Mouse (Mus musculus) right cerebral cortex, postnatal 10 days (tissue): ENCODE data around the gene Fam129c.
A peak's percentile ranks its signal among the peaks of the same experiment; 100 is the strongest.

Experiments used
- DNase-seq, 2 experiments: peaks; one replicate each; pipeline ENCODE4 v3.0.0; 2021; ENCODE audit warnings: low spot score in 2 of 2

The Fam129c gene

DNA sequence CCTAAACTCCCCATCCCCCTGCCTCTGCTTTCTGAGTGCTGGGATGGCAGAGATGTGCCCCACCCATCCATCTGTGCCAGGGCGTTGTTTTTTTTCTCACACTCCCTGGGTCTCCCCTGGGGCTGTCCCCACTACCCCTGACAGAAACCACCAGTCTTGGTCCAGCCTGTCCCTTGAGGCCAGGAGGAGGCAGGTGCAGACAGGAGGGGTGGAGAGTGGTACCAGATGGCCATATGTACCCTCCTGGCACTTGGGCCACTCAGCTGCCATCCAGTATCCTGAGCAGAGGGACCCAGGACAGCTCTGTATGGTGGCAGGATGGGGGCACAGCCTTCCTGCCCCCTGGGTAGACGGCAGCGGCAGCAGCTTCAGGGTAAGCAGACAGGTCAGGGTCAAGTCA, at the start of gene Fam129c:
Fam129c (plus strand) TSS at position 198 of the 400 bp plus-strand sequence.
- no peak for DNase-seq

DNA sequence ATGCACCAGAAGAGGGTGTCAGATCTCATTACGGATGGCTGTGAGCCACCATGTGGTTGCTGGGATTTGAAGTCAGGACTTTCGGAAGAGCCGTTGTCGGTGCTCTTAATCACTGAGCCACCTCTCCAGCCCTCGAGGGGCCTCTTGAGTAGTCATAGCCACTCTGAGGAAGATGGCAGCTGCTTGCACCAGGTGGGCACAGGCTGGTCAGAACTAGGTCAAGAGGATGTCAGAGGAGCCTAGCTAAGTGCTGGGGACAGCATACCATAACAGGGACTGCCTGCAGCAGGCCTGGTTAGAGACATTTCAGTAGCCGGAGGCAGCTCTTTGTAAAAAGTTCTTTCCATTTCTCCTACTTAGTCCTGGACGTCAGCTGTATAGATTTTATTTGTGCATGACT, 46.7 kb upstream of the Fam129c start:
- no peak for DNase-seq

DNA sequence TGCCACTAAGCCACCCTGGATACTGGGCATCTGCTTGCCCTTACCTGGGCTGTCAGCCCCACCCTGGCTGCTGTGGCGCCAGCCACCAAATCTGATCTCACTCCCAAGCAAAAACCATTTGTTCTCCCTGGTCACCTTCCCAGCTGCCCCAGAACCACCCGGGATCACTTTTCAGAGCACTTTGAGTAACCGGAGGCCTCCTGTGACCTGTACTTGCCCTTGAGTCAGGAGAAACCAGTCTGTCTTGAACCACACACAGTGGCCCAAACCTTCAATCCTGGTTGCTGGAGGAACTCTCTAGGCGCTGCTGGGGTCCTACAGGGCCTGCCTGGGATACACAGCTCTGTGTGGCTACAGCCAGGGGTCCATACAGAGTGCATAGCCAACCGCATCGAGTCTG, 44.7 kb upstream of the Fam129c start:
- no peak for DNase-seq

DNA sequence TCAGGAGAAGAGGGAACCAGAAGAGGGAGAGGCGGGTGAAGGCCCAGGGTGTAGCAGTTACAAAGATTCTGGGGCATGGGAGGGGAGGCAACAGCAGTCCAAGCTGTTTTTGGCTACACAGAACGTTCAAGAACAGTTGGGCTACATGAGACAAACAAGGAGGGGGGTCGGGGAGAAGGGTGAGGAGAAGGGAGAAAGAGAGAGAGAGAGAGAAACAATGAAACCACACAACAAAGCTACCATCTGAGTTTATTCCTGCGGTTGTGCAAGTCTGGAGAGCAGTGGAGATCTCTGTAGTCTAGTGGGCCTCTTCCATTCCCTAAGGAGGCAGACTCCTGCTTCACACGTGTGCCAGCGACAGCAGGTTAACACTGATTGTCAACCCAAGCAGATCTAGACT, 43.4 kb upstream of the Fam129c start:
- no peak for DNase-seq

DNA sequence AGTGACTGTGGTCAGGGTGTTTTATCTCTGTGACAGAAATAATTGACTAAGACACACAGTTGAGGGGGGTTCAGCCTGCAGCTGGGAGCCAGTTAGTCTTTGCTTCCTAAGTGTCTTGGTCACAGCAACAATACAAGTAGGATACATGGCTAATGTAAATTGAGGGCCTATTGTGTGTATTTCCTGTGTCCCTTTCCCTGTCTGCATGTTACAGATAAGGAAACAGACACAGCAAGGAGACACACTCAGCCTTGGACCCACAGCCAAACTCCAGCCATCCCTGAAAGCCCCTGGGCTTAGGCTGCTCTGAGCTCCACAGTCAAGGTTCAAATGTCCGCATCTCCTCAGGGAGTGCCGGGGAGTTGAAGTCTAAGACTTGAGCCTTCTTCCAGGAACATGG, 42.8 kb upstream of the Fam129c start:
- DNase-seq = no peak

DNA sequence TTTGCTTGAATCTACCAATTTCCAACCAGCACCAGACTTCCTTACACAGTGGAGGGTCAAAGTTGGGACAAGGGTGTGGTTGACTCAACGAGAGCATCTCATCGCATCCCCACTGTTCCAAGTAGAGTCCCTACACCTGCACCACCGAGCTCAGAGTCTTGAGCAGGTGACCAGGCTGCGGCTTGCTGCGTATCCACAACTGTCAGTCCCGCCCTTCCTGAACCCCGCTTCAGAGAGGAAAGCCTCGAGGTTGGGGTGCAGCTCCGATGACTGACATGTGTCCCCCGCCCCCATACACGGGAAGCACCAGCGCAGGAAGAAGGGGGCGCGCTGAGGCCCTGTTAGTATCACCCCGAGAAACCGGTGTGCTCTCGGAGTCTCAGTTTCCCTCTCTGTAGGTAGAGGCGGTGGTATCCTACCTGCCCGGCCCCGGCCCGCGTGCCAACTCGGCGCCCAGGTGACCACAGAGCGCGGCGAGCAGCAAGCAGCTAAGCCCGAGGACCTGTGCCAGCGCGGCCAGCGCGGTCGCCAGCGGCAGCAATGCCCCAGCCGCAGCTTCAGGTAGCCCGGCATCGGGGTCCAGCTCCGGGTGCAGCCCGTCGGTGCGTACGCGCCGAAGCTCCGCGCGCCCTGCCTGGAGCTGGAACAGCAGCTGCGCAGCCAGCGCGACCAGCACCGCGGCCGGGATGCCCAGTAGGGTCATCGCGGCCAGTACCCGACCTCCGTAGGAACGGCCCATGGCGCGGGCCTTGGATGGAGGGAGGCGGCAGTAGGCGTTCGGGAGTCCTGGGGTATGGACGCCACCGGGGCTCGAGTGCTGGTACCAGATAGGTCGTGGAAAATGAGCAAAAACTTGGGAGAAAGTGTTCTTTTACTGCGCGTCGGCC, 39.1 kb upstream of the Fam129c start, which contains the start of gene Tmem221:
Tmem221 (minus strand) TSS at position 801 of the 887 bp plus-strand sequence.
- no peak for DNase-seq

DNA sequence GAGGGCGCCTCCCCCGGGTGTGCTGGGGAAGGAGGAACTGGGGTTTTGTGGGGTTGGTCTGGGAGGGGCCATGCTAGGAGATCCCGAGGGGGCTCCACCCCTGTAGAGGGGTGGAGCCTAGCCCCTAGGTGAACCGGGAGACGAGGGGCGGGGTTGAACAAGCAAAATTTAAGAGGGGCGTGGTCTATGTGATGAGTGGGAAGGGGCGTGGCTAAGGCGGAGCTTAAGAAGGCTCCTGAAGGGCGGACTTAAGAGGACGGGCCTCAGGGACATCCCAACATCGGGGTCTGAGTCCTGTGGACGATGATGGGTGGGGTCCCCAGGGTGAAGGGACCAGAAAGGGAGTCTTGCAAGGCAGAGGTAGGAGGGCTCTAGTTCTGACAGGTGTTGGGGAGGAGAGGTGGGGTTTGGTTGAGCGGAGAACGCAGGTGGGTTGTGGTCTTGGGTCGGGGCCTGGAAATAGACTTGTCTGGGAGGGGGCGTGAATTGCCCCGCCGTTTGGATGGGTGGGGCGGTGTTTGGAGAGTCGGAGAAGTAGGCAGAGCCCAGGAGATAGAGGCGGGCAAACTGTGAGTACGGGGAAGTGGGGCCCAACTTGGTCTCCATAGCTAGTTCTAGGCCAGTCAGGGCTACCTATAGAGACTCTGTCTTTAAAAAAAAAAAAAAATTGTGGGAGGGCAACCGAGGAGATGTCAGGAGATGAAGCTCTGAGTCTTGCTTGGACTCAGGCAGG, 38.3 kb upstream of the Fam129c start:
- no peak for DNase-seq

DNA sequence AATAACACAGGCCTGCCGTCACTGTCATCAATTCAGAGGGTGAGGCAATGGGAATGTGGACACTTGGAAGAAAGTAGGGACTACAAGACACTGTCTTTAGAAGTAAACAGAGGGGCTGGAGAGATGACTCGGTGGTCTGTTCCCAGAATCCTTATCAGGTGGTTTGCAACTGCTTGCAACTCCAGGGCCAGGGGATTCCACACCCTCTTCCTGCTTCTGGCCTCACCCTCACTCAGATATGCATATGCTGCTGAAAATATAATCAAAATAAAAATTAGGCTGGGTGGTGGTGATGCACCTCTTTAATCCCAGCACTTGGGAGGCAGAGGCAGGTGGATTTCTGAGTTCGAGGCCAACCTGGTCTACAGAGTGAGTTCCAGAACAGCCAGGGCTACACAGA, 37.4 kb upstream of the Fam129c start:
- no peak for DNase-seq

DNA sequence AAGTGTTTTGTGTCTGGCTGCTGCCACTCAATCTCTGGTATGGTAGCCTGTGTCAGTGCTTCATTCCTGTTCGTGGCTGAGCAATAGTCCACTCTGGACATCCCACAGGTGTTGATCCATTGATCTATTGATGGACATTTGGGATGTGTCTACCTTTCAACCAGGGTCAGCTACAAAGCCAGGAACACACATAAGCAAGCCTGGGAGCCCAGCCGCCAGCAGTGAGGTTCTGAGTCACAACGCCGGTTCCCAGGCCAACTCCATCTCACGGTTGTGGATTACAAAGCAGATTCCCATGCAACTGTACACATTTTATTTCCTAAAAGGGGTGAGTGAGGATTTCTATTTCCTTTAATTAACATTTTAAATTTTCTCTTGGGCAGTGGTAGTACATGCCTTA, 36.7 kb upstream of the Fam129c start:
- no peak for DNase-seq

DNA sequence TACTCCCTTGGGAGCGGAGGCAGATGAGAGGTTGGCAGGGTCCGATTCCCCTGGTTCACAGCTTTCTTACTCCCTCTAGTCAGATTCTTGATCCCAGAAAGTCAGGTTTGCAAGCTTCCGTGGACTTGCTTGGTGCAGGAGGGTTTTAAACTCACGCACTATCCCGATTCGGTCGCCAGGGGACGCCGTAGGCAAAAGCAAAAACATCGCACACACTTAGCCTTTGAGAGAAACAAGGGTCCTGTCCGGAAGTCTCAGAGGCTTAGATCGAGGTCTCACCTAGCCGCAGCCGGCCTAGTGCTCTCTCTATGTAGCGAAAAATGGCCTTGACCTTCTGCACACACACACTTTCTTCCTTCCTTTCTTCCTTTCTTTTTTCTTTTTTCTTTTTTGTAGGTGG, 36.0 kb upstream of the Fam129c start:
- DNase-seq = peak in 1 of 2 experiments; percentile 63

DNA sequence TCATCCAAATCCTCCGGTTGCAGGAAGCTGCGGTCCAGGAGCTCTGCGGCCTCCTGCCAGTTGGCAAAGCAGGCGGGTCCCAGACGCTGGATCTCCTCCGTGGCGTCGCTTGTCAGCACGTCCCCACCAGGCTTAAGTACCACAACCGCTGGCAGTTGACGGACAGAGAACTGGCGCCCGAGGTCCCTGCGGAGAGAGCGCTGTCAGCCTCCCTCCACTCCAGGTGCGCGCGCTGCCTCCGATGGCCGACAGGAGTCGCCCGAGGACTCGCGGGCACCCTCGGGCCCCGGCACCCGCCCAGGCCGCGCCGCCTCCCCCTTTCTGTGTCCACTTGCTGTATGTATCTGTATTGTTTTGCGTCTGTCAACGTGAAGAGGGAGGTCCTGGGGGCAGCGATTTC, 34.7 kb upstream of the Fam129c start:
- DNase-seq = peak; percentile 55 to 77

DNA sequence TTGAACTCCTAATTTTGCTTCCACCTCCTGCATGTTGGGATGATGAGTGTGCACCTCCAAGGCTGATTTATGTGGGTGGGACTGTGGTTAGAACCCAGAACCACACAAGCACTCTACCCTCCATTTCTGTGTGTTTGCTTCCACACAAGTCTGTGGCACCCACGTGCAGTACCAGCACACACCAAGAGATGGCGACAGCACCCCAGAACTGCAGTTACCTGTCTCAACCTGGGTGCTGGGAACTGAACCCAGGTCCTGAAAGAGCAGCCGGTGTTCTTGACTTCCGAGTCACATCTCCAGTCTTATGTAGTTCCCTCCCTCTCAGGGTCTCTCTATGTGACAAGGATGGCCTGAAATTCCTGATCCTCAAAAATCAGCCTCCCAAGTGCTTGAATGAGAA, 33.5 kb upstream of the Fam129c start:
- no peak for DNase-seq

DNA sequence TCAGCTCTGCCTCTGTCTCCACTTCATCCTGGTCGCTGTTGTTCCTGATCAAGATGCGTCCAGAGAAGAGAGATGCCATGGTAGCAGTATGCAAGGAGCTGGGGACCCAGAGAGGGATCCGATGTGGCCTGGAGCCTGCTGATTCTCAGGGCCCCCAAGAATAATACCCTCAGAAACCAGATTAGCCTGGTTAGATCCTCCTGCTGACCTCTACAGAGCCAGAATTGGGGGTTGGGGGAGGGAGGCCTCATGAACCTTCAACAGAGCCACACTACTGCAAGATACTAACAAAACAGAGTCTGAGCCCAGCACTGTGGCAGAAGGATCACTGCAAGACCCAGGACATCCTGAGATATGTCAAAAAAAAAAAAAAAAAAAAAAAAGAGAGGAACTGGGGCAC, 30.9 kb upstream of the Fam129c start, which contains the start of gene Nxnl1:
Nxnl1 (minus strand) TSS at position 101 of the 400 bp plus-strand sequence.
- no peak for DNase-seq

DNA sequence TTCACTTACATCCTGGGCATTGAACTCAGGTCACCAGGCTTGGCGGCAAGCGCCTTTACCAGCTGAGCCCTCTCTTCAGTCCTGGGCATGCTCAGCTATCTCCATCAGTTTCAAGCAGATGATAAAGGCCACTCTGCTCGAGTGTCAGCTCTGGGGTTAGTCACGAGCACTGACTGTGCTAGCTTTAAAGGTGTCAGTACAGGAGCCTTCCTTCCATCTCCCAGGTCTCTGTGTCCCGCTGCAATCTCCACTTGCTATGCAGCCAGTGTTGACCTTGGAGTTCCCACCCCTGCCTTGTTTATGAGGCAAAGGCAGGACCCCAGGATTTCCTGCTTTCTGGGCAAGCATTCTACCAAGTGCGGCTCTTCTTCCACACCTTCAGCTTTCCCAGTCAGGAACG, 29.9 kb upstream of the Fam129c start:
- DNase-seq = no peak

DNA sequence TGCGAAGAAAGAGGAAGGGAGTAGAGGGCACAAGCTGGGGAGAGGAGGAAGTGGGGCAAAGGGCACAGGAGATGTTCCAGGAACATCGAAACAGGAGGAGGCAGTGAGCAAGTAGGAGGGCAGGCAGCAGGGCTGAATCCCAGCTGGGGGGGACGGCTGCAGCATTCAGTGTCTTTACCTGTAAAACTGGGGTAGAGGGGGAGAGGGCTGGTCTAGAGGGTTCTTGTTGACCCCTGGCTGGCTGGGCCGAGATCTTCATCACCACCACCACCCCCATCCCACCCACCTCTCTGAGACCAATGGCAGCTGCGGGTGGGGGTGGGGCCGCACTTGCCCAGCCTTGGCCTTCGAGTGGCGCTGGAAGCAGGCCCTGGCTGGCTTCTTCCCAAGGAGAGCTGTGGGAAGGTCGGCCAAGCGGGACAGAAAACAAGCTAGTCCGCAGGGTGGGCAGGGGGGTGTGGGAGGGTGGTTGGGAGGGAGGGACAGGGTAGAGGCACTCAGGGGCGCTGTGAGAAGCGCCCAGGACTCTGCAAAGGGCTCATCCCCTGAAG, 29.0 kb upstream of the Fam129c start, which contains the start of gene Slc27a1:
Slc27a1 (plus strand) TSS at position 496 of the 551 bp plus-strand sequence.
- peak; percentile 87 to 89 for DNase-seq

DNA sequence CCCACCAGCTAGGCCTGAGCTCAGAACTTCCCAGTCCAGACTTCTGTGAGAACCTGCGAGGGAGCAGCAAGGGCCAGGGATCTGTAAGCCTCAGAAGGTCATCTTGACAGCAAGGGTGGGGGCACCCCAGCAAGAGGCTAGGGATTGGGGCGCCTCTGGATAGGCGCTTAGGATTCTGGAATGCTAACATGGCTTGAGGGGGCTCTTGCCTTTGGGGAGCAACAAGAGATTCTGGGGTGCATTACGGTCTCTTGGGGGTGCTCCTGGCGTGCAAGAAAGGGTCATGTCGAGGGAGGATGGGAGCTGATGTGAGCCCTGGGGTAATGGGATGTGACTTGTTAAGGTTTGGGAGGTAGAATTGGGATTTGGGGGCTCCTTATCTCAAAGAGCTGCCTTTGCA, 28.5 kb upstream of the Fam129c start:
- DNase-seq = no peak

DNA sequence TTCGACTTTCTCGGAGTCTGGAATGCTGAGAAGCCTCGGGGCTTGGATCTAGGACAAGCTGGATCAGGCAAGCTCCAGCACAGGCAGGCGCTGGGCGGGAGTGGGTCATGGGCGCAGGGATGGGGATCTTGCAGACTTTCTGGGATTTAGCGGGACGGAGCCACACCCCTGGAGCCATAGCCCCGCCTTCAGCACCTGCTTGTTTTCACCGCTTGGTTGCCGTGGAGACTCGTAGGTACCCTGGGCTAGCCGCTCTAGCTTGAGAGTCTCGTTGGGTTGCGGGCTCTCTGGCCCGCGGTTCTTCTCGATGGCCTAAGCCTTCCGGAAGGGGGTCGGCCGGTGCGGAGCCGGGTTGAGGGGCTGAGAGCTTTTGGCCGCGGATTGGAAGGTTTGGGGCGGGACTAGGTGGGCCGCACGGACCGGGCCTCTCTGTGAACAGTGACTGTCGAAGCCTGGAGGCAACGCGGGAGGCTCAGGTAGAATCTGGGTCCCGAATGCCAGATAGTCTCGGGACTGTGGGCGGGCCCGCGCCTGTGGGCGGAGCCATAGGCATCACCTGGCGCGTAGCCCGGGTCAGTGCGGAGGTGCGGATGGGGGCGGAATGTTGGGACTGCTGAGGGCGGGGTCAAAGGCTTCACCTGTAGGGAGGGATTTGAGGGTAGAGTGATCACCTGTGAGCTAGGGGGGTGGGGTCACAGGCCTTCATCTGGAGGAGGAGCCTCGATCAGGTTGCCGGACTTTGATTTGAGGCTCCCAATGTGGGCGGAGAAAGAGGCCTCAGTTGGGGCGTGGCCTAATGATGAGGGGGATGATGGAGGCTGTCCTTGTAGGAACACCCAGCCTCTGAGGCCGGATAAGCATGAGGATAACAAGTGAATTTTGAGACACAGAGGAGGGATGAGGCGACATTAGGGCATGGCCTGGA, 27.8 kb upstream of the Fam129c start:
- DNase-seq = peak; percentile 93 to 95

DNA sequence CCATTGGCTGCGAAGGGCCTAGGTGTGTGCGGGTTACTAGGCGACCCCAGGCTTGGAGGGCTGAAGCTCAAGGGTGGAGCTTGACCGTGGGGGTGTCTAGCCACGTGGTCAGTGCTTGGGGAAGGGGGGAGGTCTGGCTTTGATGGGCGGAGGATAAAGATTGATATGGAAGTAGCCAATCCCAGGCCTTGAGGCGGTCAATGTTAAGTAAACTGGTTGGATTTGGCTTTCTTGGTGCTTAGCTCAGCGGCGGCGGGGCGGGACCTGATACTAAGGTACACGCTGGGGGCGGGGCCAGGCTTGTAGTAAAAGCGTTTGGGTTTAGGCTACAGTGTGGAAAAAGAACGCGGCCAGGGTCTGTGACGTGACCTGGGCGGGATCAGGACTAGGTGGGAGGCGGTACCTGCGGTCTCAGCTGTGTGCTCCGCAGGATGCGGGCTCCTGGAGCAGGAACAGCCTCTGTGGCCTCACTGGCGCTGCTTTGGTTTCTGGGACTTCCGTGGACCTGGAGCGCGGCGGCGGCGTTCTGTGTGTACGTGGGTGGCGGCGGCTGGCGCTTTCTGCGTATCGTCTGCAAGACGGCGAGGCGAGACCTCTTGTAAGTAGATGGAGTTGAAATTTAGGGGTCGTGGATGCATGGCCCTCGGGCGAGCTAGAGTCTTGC, 27.0 kb upstream of the Fam129c start:
- peak; percentile 97 to 99 for DNase-seq

DNA sequence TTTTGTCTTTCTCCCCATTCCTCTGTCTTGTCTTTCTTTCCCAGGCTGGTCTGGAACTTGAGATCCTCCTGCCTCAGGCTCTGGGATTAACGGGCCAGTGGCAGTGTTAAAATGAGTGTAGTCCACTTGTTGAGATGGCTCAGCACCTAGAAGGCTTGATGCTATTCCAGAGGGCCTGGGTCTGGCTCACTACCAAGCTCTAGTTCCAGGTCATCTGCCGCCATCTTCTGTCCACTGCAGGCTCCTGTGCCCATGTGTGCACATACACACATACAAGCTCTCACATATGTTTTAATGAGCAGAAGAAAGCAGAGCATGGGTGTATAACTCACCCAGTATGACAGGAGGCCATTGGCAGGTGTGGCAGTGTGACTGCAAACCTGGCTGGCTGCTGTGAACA, 25.4 kb upstream of the Fam129c start:
- no peak for DNase-seq

DNA sequence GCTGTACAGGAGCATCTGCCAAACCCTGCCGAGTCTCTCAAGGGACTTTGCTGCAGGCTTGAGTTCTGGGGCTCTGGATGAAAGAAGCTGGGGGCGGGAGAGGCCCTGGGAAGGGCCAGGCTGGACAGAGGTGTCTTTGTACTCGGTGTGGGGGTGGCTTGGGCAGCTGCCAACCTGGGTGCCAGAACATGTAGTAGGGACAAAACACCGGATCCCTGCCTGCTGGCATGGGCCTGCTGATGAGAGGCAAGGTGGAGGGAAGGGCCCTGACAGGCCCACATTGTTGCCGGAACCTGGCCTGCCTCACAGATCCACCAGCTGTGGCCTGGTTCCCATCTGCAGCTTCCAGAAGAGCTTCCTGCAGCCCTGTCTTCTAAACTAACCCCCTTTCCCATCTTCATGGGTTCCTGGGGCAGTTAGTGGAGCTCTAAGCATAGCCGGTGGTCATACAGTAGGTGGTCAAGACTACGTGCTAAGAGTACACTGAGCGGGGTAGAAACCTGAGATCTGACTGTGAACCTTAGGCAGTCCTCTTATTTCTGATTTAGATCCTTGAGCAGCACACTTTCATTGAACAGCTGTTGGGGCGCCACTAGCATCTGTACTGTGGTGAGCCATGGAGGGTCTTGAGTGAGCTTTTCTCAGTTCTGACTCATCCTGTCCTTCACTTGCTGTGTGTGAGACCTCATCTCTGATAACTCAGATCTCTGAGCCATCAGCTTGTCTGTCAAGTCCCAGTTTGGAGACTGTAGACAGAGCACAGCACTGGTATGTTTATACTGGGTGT, 24.4 kb upstream of the Fam129c start:
- DNase-seq = peak; percentile 94 to 95
